Mouse (Mus musculus) hindbrain, embryonic 10.5 days (tissue): Measurements from ENCODE around the gene Rpl27. TPM values are rescaled to one million over a fixed set of nuclear protein-coding genes. Genes with fewer than 3 reads are reported as not detected.
A peak's percentile ranks its signal among the peaks of the same experiment; 100 is the strongest.
"Not testable (repeated sequence)": the region's sequence is repeated elsewhere in the genome, so short reads cannot be mapped to it uniquely, and the experiment has no call there.

Experiments used
- DNase-seq: peaks from one replicate; pipeline ENCODE4 v3.0.0-alpha.2; 2017; ENCODE audit warnings: low spot score
- H3K27ac ChIP-seq: fragments of 300-500 bp; sonication (generic); 2 replicates; pipeline ENCODE4 v1.5.1; 2016; ENCODE audit warnings: mild to moderate bottlenecking, moderate library complexity
- H3K27me3 ChIP-seq: fragments of 300-500 bp; sonication (generic); 2 replicates; pipeline ENCODE4 v1.6.1; 2016; ENCODE audit warnings: mild to moderate bottlenecking; ENCODE audit not compliant: poor library complexity, insufficient read depth, severe bottlenecking
- H3K36me3 ChIP-seq: fragments of 300-500 bp; sonication (generic); 2 replicates; pipeline ENCODE4 v1.6.1; 2016; ENCODE audit warnings: mild to moderate bottlenecking, moderate library complexity
- H3K4me1 ChIP-seq: fragments of 300-500 bp; sonication (generic); replicated peaks from 2 replicates; pipeline ENCODE4 v1.6.1; 2016; ENCODE audit warnings: mild to moderate bottlenecking
- H3K4me3 ChIP-seq: fragments of 300-500 bp; sonication (generic); 2 replicates; pipeline ENCODE4 v1.5.1; 2016; ENCODE audit warnings: mild to moderate bottlenecking, moderate library complexity
- H3K9me3 ChIP-seq: fragments of 300-500 bp; sonication (generic); 2 replicates; pipeline ENCODE4 v1.6.1; 2016; ENCODE audit warnings: mild to moderate bottlenecking, moderate library complexity
- WGBS: fragments of 180-500 bp; shearing (Covaris S2); methylation state at CpG from one replicate; pipeline ENCODE4 v1.1.7; 2016; 5-methylcytosine and 5-hydroxymethylcytosine counted together
- polyA plus RNA-seq: library from polyadenylated mRNA; unstranded; fragments of >200 nt; fragmentation: Nextera tagmentation; extraction: Ambion mirVana; gene quantifications from 2 replicates; pipeline ENCODE4 v1.2.1, GENCODE M21; 2016

The Rpl27 gene
- polyA plus RNA-seq, 1 experiment from 2014 or later: 414 TPM

GRCm38 (mm10) chr11:101465101-101465868 lies 23.2 kb downstream of the Rpl27 start:
- WGBS: under 1% methylated on average over 51 of the region's 51 CpGs
- Histone ChIP-seq H3K9me3 (no peaks in the 10 kb centered on the region), H3K4me3 (peak overlapping the region; percentile 75), H3K36me3 (peaks cover 28% of the 10 kb centered on the region), H3K27me3 (peaks cover 8% of the 10 kb centered on the region), H3K27ac (peak overlapping the region; percentile 87), H3K4me1 (peaks cover 85% of the 10 kb centered on the region)
- DNase-seq: peak; percentile 68

- 2% methylated on average over 60 of the region's 60 CpGs for WGBS
- H3K27ac ChIP-seq: peak within 1 kb of the TSS; percentile 96
- H3K4me3 ChIP-seq: peak within 1 kb of the TSS; percentile 75
- H3K27me3 ChIP-seq: peaks cover 13% of the 10 kb centered on the region
- peaks cover 91% of the 10 kb centered on the region for H3K4me1 ChIP-seq
- DNase-seq: peak; percentile 77
- H3K36me3 ChIP-seq: peaks cover 29% of the 10 kb centered on the region
- H3K9me3 ChIP-seq: no peaks in the 10 kb centered on the region
Observed at GRCm38 (mm10) chr11:101465869-101466551, 23.9 kb downstream of the Rpl27 start, which contains the start of gene Vat1. TSS of gene Vat1 (minus strand) at chr11:101466230.

- H3K27ac ChIP-seq, DNase-seq, H3K9me3 ChIP-seq: not testable (repeated sequence)
- WGBS: 56% methylated on average over 5 of the region's 5 CpGs
- Histone ChIP-seq H3K27me3 (peaks cover 13% of the 10 kb centered on the region), H3K36me3 (peaks cover 29% of the 10 kb centered on the region), H3K4me3 (peak overlapping the region; percentile 75), H3K4me1 (peaks cover 96% of the 10 kb centered on the region)
Observed at GRCm38 (mm10) chr11:101466552-101466950, 24.5 kb downstream of the Rpl27 start.

- H3K9me3 ChIP-seq: no peaks in the 10 kb centered on the region
- H3K36me3 ChIP-seq: peaks cover 29% of the 10 kb centered on the region
- DNase-seq: peak; percentile 86
- H3K4me3 ChIP-seq: peak overlapping the region; percentile 75
- peaks cover 98% of the 10 kb centered on the region for H3K4me1 ChIP-seq
- WGBS: under 1% methylated on average over 54 of the region's 54 CpGs
- H3K27ac ChIP-seq: peak overlapping the region; percentile 96
- peaks cover 13% of the 10 kb centered on the region for H3K27me3 ChIP-seq
Observed at GRCm38 (mm10) chr11:101467477-101468262, 25.6 kb downstream of the Rpl27 start.

GRCm38 (mm10) chr11:101468263-101468688 lies 26.2 kb downstream of the Rpl27 start:
- peak overlapping the region; percentile 75 for H3K4me3 ChIP-seq
- H3K36me3 ChIP-seq: peaks cover 30% of the 10 kb centered on the region
- H3K9me3 ChIP-seq: no peaks in the 10 kb centered on the region
- no peak for DNase-seq
- H3K4me1 ChIP-seq: peaks cover 96% of the 10 kb centered on the region
- peaks cover 13% of the 10 kb centered on the region for H3K27me3 ChIP-seq
- peak overlapping the region; percentile 96 for H3K27ac ChIP-seq
- WGBS: 1% methylated on average over 30 of the region's 31 CpGs

GRCm38 (mm10) chr11:101468731-101469130 lies 26.6 kb downstream of the Rpl27 start:
- Histone ChIP-seq H3K4me3 (peak overlapping the region; percentile 75), H3K27ac (peak overlapping the region; percentile 96), H3K4me1 (peaks cover 92% of the 10 kb centered on the region), H3K27me3 (peaks cover 13% of the 10 kb centered on the region), H3K36me3 (peaks cover 30% of the 10 kb centered on the region), H3K9me3 (no peaks in the 10 kb centered on the region)
- WGBS: 4% methylated on average over 13 of the region's 13 CpGs
- DNase-seq: no peak

- WGBS: 77% methylated on average over 4 of the region's 4 CpGs
- Histone ChIP-seq H3K9me3 (no peaks in the 10 kb centered on the region), H3K27me3 (peaks cover 13% of the 10 kb centered on the region), H3K36me3 (peaks cover 30% of the 10 kb centered on the region), H3K4me3 (peak overlapping the region; percentile 75), H3K27ac (peak overlapping the region; percentile 96), H3K4me1 (peaks cover 89% of the 10 kb centered on the region)
- no peak for DNase-seq
Observed at GRCm38 (mm10) chr11:101469155-101469554, 27.1 kb downstream of the Rpl27 start.

GRCm38 (mm10) chr11:101470206-101470605 lies 28.1 kb downstream of the Rpl27 start:
- Histone ChIP-seq H3K4me1 (peaks cover 86% of the 10 kb centered on the region), H3K36me3 (peaks cover 30% of the 10 kb centered on the region), H3K27ac (peak overlapping the region; percentile 84), H3K4me3 (peak overlapping the region; percentile 43), H3K27me3 (peaks cover 13% of the 10 kb centered on the region), H3K9me3 (no peaks in the 10 kb centered on the region)
- WGBS: 21% methylated on average over 7 of the region's 7 CpGs
- DNase-seq: no peak

- Histone ChIP-seq H3K36me3 (peaks cover 30% of the 10 kb centered on the region), H3K27ac (peak overlapping the region; percentile 73), H3K4me1 (peaks cover 70% of the 10 kb centered on the region), H3K4me3 (peak overlapping the region; percentile 43; the same call in 1 of the 2 replicates), H3K9me3 (no peaks in the 10 kb centered on the region), H3K27me3 (peaks cover 8% of the 10 kb centered on the region; the same call in 1 of the 2 replicates)
- DNase-seq: no peak
- 70% methylated on average over 3 of the region's 3 CpGs for WGBS
Observed at GRCm38 (mm10) chr11:101471926-101472325, 29.8 kb downstream of the Rpl27 start.

- WGBS: 51% methylated on average over 7 of the region's 7 CpGs
- Histone ChIP-seq H3K27ac (peak overlapping the region; percentile 73), H3K27me3 (peaks cover 5% of the 10 kb centered on the region; the same call in 1 of the 2 replicates), H3K4me3 (peak overlapping the region; percentile 43; the same call in 1 of the 2 replicates), H3K9me3 (no peaks in the 10 kb centered on the region), H3K4me1 (peaks cover 70% of the 10 kb centered on the region), H3K36me3 (peaks cover 30% of the 10 kb centered on the region)
- DNase-seq: no peak
Observed at GRCm38 (mm10) chr11:101472336-101472735, 30.2 kb downstream of the Rpl27 start.

- not testable (repeated sequence) for H3K4me3 ChIP-seq, H3K27me3 ChIP-seq, DNase-seq, H3K9me3 ChIP-seq
- Histone ChIP-seq H3K27ac (peak overlapping the region; percentile 69; the same call in 1 of the 2 replicates), H3K4me1 (peaks cover 68% of the 10 kb centered on the region), H3K36me3 (peaks cover 30% of the 10 kb centered on the region)
- WGBS: 89% methylated on average over 1 of the region's 1 CpGs
Observed at GRCm38 (mm10) chr11:101473686-101474085, 31.6 kb downstream of the Rpl27 start.

- no peaks in the 10 kb centered on the region for H3K9me3 ChIP-seq
- H3K27me3 ChIP-seq: peaks cover 5% of the 10 kb centered on the region; the same call in 1 of the 2 replicates
- H3K4me3 ChIP-seq: no peak overlapping the region
- peaks cover 68% of the 10 kb centered on the region for H3K4me1 ChIP-seq
- no peak for DNase-seq
- H3K27ac ChIP-seq: peak overlapping the region; percentile 69
- peaks cover 30% of the 10 kb centered on the region for H3K36me3 ChIP-seq
- 84% methylated on average over 5 of the region's 5 CpGs for WGBS
Observed at GRCm38 (mm10) chr11:101474298-101474697, 32.2 kb downstream of the Rpl27 start.
